Mouse (Mus musculus) ZHBTc4 (cell line): ENCODE measurements around the gene Ank.
A peak's percentile ranks its signal among the peaks of the same experiment; 100 is the strongest.

Experiments used
- DNase-seq: peaks from one replicate; pipeline ENCODE4 v3.0.0-alpha.2; 2011; ENCODE audit warnings: low read depth, low spot score

Ank gene

DNA sequence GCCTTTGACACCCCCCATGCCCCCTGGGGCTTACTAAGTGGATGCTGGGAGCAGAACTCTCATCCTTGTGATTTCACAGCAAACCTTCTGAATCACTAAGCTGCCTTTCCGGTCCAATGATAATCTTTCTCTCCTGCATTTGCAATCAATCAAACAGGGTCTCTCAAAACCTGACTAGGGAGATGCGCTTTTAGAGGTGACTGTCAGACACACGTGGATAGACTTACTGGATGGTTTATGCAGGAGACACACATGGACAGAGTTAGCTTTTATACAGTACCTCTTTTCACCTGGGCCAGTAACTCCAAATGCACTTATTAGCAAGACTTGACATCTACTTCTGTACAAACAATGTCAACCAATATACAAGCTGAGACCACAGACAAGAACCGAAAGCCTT, 131.0 kb downstream of the Ank start:
- DNase-seq: no peak

DNA sequence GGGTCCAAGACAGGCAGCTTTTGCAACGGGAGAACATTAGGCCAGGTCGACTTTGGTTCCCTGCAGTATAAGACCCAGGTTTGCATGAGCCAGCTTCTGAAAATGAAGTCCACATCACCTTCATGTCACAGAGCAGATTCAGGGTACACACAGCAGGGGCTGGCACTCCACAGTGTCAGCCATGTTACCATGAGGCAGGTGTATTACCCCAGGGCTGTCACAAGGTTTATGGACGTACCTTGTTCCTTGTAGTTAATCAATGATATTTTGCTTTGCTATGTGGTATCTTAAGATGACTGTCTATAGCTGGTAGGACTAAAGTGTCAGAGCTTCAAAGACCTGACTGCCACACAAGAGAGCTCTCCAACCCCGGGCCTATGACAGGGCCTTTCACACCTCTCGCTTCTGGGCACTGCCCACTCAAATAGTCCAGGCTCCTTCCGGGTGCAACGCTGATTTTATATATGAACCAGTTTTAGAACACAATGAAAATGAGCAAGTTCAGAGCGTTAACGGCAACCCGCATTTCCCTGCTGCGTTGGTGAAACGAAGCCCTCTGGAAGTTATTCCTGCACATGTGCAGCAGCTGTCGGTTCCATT, 132.4 kb downstream of the Ank start:
- no peak for DNase-seq

DNA sequence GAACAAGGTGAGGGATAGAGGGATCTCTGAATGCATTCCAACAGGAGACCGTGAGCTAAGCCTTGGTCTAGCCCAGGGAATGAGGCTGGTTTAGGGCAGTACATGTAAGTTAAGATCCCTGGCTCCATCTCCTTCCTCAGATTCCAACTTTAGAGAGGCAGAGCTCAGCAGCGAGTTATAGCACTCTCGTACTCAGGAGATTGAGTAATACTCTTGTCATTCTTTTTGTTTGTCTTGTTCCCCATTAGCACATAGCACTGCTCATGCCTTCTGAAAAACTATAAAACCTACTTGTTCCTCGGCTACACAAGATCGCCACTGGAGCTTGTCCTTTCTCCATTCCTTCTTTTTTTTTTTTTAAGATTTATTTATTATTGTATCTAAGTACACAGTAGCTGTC, 134.0 kb downstream of the Ank start:
- no peak for DNase-seq

DNA sequence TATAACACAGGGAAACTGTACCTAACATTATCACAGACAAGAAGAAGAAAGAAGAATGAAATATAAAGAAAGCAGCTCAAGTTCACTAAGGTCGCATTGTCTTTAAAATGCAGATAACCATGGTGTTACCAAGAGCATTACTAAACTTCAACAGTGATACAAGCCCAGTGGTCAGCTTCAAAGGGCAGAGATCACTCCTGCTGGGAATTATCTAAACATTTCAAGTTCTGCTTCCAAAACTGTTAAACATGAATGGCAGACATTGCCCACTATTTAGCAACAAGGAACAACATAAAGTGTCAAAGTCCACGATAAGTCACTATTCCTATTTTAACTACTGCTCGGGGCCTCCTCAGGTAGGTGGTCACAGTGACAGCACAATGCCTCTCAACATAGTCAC, 138.1 kb downstream of the Ank start:
- no peak for DNase-seq

DNA sequence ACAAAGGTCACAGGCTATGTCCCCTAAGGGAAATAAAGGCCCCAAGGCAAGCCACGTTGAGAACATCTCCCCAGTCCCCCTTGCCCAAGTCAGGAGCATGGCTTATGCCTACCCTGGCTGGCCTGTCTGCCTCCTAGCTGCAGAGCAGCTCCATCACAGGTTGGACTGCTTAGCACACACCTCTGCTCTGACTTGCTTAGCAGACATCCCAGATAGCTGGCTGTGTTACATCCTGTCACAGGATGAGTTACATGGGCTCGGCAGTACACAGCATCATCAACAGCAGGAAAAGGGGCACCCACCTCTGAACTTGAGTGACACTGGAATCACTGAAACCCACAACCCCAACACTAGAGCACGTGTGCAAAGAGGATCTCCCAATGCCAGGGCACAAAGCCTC, 138.8 kb downstream of the Ank start:
- no peak for DNase-seq

DNA sequence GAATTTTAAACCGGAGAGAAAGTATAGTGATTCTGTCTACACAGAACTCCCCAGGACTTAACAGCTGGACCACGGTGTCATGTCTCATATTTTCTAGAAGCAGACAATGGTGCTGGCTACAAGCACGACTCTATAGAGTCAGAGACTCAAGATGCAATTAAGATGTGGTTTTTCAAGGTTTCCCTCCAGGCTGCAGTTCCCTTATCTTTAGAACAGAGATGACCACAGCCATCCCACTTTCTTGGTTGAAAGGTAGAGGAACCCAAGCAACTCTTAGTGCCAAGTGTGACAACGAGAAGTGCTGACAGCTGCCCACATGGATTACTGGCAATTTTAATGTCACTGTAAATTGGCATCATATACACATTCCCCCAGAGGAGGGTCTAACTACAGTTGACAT, 143.1 kb downstream of the Ank start:
- DNase-seq: no peak

DNA sequence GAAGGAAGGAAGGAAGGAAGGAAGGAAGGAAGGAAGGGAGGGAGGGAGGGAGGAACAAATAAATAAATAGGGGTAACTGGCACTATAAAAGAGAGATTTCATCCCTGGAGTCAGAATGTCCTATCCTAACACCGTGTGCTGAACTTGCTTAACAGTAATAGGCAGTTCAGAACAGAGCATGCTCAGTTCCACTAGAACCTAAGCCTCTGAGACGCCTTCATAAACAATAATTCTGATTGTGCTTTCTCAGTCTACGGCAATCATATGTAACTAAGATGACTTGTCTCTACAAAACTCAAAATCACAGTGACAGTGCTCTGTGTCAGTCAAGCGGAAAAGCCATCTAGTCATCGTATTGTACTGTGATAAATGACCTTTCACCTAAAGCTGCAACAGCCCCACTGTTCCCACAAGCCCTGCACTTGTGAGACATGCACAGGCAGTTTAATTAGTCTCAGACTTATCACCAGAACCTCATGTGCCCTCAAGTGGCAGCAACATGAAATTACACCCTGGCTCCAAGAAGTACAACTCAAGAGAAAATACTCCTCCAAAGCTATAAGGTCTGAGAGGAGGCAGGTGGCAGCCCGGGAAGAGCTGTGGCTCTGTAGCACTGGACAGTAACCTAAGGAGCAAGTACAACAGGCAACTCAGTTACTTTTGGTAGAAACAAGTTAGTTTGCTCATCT, 146.2 kb downstream of the Ank start:
- DNase-seq: peak; percentile 86

DNA sequence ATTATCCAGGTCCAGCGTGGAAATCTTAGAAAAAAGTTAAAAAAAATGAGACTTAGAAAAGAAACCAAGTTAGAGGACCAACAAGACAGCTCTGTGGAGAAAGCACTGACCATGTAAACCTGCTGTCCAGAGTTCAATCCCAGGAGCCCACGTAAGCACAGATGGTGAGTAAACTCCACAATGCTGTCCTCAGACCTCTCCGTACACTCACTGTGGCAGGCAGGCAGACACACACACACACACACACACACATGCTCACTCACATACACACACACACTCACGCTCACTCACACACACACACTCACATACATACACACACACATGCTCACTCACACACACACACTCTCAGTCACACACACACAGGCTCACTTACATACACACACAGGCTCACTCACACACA, 146.8 kb downstream of the Ank start:
- DNase-seq: no peak

DNA sequence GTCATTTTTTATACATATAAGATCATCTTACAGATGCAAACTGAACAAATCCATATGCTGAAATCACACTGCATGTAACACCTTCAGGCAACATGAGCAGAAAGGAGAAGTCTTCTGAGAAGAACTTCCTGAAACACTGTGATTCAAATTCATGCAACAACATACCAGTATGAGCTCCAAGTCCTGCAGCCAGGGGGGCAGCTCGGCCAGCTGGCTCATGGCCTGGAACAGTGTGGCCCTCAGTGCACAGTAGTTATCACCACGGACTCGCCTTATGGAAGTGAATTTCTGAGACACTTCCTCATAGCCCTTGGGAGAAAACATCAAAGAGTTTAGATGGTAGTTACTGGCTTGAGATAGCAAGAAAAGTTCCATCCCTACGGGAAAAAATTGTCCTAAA, 149.7 kb downstream of the Ank start:
- DNase-seq: no peak

DNA sequence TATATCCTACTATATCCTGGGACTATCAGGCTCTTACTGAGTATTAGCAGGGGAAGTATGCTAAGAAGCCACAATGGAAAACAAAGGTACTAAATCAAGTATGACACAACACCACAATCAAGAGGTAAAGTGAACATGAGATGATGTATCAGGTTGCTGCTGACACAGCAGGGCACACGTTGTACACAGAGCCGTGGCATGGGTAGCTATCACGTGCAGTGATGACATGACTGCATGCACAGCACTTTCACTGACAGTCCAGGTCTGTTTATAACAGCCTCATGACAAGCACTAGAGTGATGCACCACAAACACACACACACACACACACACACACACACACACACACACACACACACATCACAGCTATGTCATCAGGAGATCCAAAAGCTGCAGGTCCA, 150.8 kb downstream of the Ank start:
- DNase-seq: no peak

DNA sequence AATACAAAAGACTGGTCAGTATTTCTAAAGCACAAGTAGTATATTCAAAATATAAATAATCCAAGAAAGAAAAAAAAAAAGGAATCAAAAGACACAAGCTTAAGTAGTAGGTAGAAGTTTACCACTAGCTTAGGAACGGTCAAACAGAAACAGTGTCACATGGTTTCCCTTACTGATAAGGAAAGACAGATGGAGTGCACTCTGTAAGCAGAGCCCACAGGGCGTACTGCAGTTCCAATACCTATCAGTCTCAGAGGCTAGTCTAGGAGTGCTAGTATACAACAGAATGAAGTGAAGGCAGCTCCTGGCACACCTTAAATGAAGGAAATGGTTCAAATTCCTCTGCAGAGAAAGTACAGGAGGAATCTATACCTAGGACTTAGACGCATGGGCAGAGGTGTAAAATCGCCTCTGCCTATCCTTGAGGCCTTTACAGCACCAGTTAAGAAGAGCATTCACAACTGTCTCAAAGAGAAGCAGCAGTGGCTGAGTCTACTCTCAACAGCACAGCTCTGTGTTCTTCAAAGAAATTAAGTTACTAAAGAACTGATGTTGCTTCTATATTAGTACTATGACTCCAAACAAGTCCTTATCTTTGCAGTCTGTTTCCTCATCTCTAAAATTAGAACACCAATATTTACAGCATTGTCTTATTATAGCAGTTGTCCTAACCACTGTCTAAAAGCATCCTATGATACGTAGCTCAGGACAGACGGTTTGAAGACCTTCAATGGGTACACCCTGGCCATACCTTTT, 152.5 kb downstream of the Ank start:
- peak; percentile 50 for DNase-seq

DNA sequence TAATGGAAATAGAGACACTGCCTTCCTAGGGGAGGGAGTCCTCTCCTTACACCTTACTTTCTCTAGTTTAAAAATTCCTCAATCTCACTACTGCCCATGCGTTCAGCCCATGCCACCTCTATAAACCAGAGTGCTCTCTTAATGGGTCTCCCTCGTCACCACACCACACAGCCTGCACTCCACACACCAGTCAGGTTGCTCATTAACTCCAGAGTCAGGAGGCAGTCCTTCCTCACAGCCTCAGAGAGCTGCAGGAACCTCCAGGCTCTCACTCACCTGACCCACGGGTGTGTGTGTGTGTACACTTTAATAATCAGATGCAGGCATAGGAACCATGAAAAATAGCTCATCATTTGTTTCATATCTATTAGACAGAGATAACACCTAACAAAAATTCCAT, 153.2 kb downstream of the Ank start:
- DNase-seq: no peak

DNA sequence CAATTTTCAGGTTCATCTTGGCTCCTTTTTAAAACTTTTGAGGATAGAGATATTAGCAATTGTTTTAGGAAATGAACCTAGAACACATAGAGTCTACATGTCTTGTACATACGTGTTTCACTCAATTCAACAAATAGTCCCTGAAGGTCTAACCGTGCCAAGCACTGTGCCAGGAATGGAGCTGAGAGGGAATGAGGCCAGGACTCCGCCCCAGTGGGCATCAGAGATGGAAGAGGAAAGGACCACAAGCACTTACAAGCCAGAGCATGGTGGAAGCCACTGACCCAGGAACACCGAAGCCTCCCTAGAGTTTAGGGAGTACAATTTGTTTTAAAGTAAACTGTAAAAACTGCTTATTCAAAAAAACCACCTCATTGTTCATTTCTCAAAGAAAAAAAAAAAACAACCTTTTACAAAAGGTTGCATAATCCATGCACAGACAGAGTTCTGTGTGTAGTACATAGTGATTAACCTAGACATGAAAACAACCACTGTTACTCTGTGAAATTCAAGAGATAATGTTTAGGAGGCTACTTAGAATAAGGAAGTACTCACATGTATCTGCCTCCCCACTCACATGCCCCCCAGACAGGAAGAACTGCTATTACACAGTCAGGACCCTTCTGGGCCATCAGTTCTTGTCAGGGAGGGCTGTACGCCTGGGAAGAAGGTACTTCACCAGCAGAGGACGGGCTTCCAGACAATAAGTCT, 154.2 kb downstream of the Ank start:
- DNase-seq: no peak

DNA sequence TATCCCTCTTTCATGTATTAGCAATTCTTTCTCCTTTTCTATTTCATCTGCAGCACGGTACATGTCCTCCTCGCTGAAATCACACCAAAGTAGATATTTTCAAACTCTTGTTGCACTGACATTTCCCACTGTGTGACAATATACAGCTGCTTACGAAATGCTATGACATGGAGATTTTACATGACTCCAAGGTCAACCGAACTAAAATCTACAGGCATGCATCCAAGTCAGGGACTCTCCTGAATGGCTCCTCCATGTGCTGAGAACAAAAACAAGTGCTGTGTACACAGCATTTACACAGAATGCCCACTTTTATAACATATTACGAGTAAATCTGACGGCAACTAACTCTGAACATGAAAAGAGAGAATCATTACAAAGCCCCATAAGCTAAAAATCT, 156.8 kb downstream of the Ank start:
- no peak for DNase-seq

DNA sequence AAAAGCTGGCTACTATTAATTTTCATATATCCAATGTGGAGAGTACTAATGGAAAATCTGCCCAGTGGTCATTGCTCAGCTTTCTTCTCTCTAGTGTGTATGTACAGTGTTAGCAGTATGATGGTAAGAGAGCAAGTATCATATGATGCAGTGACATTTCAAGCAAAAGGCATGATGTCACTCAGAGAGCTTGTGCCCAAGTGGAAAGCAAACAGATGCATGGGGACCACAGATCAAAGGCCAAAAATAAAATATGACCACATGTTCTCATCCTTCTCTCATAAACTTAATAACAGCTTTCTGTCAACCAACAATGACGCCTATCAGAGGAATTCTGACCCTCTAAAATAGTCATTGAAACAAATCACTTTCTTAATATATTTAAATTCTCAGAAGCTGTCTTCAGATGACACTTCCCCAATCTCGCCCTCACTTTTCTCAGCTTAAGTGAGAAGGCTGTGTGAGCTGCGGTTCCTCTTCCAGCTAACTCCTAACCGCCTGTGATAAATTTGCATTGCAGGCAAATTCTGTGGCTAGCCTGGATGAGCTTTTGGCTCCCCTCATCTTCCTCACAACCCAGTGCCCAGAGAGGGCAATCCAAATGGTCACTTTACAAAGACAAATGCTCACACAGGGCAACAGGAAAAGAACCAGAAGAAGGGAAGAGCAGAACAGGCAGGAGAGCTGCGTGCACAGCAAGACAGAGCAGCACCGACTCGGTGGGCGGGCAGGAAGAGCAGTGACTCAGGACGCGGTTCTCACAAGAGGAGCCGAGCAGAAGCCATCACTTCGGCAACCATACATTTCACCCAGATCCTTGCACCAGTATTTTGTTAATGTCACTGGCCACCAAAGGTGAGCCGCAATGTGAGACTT, 158.8 kb downstream of the Ank start:
- DNase-seq: no peak

DNA sequence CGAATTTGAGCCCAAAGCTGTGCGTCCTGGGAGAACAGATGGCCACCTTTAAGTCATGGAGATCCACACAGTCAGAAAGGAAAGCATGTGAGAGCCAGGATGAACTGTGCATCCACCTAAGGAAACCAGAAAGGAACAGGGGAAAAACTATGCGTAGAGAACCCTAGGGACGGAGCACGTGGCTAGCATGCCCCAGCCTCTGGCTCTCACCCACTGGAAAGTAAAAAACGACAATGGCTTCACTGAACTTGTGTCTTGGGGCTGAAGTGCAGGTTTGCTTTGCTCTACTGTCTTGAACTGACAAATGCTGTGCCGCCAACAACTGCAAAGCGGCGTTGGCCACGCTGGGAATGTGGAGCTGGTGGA, 159.4 kb downstream of the Ank start:
- DNase-seq: no peak

DNA sequence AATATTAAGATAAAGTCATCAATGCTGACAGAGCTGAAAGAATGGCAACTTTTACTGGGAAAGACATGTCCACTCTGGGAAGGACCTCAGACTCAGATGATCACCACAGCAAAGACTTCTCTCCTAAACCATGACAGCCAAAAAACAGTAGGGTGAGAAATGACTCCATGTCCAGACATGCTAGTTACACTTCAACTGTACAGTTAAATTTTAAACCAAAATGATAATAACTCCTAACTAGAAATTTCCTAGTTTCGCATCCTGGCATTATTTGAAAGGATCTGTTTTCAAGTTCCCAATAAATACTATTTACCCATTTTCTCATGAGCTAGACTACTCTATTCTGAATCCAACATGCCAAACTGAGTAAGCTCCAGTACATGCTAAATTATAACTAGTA, 159.8 kb downstream of the Ank start:
- no peak for DNase-seq

DNA sequence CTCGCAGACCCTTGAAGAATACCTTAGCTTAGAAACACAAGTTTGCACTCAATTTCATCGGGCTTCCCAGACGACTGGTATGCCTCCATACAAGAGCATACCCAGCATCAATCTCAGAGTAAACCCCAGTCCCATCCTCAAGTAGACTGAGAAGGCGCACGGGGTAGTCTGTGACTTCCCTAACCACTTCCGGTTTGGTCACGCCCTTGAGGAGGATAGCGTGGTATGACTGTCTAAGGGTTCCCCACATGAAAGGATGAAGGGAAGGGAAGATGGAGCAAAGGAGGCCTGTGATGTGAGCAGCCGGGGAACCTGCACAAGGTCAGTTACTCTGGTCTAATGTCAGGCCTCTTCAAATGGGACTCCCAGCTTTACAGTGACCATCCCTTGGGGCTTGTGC, 161.3 kb downstream of the Ank start:
- no peak for DNase-seq

DNA sequence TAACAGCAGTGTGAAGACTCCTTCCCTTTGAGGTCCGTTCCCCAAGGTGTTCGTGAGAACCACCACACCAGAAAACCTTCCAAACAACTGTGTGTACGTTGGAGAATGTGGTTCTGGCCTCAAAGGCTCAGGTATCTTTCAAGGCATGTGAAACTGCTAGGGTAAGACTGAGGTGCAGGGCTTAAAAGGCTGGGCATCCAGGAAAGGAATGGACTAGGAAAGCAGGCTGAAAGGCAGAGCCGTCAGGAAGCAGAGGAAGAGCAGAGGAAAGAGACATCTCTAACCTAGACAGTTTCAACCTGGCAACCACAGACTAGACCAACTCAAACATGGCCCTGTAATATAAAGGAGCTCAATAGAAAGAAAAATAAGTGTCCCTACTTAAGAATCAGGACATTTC, 162.6 kb downstream of the Ank start:
- no peak for DNase-seq

DNA sequence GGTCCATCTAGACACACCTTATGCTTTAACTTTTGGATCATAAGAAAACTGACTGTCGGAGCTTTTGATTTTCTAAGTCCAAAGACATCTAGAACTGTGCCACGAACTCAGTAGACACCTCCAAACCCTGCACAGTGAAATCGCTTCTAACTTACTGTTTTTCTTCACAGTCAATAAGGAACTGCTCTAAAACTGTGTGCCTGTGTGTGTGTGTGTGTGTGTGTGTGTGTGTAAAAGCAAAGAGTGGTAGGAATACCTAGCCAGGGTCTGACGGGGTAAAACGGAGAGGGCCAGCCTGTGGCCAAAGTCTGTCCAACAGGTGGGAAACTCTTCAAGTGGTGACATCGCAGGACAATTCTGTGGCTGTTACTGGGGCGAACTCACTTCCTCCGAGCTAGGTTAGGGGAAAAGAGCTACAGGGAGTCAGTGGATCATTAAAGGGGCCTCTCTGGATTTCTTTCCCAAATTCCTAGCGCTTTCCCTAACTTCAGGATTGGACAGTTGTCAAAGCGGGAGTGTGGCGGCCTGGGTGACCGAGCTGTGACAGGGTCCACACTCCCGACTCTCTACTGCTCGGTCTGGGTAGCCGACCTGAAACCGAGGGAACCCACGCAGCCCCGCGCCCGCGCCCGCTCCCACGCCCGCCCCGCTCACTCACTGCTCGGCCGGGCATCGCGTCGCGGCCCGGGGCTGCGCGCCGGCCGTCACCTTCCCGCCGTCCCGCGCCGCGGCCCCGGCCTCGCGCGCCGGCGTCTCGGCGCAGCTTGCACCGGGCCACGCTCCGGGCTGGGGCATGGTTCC, 163.5 kb downstream of the Ank start:
- peak; percentile 31 for DNase-seq
